Mouse (Mus musculus): Measurements from ENCODE around the gene Vav1. TPM values are rescaled to one million over a fixed set of nuclear protein-coding genes. Genes with fewer than 3 reads are reported as not detected.

The Vav1 gene
- total RNA-seq, 2 experiments from 2014 or later: 22.9 to 38.8 TPM

DNA sequence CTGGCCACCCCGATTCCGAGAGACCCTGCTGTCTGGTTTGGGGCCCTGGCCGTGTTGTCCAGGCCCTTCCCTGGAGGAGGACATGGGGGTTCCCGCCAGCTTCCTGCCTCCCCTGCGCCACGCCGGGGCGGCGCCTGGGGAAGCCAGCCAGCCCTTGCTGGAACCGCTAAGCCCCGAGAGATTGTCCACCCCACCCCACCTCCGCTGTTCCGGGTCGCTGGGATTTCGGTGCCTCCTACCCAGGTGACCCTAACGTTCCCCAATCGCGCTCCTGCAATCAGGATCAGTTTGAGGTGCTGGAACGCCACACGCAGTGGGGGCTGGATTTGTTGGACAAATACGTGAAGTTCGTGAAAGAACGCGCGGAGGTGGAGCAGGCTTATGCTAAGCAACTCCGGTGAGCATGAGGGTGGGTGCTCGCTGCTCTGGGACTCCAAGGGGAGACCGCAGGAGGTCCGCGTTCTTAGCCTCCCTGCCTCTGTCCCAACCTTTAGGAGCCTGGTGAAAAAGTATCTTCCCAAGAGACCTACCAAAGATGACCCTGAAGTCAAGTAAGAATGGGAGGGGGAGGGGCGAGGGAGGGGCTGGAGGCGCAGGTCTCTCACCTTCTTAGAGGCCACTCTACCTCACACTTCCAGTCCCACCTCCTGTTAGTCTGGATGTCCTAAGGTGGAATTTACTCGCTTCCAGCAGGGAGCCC is 28.3 kb upstream of the Vav1 start:
- ATAC-seq (replicated peaks; ENCODE audit: low FRiP score, poor library complexity, severe bottlenecking): no peak

DNA sequence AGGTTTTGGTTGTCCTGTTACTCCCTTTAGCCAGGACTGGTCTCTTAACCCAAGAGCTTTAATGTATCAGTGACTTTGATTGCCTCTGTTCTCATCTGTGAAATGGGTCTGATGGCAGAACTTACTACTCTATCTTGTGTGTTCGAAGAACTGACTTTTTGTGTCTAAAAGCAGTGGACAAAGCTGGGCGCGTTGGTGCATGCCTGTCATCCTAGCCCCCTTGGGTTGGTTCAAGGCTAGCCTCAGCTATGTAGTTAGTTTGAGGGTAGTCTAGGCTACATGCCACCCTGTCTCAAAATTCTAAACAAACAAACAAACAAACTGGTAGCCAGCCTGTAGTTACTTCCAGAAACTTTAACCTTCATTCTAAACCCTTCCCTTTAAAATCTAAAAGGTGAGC is 27.5 kb upstream of the Vav1 start:
- no peak for ATAC-seq (replicated peaks; ENCODE audit: low FRiP score, poor library complexity, severe bottlenecking)

DNA sequence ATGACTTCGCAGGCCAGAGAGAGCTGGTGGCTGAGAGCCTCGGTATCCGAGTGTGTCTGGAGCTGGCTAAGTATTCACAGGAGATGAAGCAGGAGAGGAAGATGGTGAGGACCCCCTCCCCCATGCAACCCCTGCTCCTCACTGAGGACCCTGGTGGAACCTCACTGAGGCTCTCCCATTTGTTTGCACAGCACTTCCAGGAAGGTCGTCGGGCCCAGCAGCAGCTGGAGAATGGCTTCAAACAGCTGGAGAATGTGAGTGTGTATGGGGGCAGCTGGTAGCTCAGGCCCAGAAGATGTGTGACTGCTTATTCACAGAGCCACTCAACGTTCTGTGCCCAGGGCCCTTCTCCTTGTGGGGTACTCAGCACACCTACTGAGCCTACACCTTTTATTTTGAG is 25.6 kb upstream of the Vav1 start:
- ATAC-seq (replicated peaks; ENCODE audit: low FRiP score, poor library complexity, severe bottlenecking): no peak

DNA sequence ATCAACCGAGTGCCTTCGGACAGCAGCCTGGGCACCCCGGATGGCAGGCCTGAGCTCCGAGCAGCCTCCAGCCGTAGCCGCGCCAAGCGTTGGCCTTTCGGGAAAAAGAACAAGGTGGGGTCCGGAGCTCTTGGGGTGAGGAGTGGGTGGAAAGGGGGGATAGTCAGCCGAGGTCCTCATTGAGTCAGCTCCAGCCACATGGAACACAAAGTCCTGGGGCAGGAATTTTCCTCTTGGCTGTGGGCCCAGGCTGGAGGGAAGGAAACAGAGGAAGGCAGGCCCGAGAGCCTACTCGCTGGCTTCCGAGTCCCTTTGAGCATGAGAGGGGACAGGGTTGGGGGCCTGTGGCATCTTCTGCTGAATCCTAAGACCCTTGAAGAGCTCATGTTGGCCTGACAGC is 23.5 kb upstream of the Vav1 start:
- no peak for ATAC-seq (replicated peaks; ENCODE audit: low FRiP score, poor library complexity, severe bottlenecking)

DNA sequence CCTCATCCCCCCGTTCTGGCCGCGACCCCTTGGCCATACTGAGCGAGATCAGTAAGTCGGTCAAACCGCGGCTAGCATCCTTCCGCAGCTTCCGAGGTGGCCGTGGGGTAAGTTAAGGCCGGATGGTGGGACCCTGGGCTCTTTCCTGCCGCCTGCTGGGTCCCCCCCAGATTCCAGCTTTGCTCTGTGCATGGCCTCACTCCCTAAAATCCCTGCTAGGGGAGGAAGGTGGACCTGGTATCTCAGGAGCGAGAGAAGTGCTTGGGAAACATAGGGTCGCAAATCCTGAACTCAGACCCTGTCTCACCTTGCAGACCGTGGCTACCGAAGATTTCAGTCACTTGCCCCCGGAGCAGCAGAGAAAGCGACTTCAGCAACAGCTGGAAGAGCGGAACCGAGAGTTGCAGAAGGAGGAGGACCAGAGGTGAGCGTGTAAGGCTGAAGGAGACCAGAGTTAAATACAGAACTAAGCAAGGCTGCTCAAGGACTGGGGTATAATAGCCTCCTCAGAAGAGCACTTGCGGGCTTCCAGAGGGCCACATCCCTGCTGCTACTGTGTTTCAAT is 21.9 kb upstream of the Vav1 start:
- ATAC-seq (replicated peaks; ENCODE audit: low FRiP score, poor library complexity, severe bottlenecking): no peak

DNA sequence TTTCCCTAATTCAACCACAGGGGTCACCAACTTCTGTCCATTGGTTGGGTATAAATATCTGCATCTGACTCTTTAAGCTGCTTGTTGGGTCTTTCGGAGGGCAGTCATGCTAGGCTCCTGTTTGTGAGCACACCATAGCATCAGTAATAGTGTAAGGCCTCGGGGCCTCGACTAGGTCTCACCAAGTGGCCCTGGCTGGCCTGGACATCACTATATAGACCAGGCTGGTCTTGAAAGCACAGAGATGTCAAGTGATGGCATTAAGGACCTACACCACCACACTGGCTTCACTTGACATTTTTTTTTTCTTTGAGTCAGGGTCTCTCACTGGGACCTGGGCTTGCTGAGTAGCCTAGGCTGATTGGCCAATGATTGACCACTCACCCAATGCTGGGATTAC is 20.7 kb upstream of the Vav1 start:
- ATAC-seq (replicated peaks; ENCODE audit: low FRiP score, poor library complexity, severe bottlenecking): no peak

DNA sequence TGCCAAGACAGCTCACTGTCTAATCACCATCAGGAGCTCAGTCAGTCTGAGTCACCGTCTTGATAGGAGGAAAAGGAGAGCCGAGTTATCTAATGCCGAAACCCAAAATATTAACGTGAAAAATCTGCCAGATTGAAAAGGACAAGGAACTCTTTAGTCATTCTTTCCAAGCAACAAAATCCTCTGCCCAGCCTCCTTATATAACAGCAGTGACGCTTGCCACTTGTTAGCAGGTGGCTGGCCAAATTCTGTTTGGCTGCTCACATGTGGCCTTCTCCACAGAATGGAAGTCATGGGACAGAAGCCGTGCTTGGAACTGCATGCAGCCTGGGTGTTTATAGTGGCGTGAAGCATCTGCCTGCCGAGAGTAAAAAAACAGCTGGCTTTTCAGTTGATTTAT is 19.2 kb upstream of the Vav1 start:
- ATAC-seq (replicated peaks; ENCODE audit: low FRiP score, poor library complexity, severe bottlenecking): no peak

DNA sequence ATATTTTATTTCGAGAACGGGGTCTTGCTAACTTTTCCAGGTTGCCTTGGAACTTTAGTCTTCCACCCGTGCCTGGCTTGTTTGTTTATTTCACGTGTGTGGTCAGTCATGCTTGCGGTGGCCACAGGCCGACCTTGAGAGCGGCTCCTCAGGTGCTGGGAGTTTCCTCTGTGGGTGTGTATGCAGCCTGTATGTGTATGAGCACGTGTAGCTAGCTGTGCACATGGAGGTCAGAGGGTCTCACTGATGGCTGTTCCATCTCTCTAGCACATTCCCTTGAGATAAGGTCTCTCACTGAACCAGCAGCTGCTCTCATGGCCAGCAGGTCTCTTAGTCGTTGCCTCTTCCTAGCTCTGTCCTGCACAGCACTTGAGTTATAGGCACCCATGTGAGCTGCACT is 18.5 kb upstream of the Vav1 start:
- no peak for ATAC-seq (replicated peaks; ENCODE audit: low FRiP score, poor library complexity, severe bottlenecking)

DNA sequence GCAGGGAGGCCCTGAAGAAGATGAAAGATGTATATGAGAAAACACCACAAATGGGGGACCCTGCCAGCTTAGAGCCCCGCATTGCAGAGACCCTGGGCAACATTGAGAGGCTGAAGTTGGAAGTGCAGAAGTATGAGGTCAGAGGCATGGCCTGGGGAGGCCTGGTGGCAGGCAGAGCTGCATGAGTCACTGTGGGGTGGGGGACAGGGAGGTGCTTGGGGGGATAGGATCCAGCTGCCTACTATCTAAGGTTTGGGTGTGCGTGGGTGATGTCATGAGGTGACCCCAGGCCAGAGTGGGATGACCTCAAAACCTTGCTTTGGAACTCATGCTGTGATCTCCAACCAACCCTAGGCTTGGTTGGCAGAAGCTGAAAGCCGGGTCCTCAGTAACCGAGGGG is 17.6 kb upstream of the Vav1 start:
- ATAC-seq (replicated peaks; ENCODE audit: low FRiP score, poor library complexity, severe bottlenecking): no peak

DNA sequence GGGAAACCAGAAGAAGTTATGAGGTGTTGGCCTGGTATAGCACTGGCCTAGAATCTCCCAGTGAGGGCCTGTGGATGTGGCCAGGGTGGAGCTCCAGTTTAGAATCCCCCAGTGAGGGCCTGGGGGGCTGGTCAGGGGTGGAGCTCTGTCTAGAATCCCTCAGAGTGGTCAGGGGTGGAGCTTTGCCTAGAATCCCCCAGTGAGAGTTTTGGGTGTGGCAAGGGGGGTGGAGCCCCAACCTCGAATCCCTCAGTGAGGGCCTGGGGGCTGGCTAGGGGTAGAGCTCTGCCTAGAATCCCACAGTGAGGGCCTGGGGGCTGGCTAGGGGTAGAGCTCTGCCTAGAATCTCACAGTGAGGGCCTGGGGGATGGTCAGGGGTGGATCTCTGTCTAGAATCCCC is 17.1 kb upstream of the Vav1 start:
- ATAC-seq (replicated peaks; ENCODE audit: low FRiP score, poor library complexity, severe bottlenecking): no peak

DNA sequence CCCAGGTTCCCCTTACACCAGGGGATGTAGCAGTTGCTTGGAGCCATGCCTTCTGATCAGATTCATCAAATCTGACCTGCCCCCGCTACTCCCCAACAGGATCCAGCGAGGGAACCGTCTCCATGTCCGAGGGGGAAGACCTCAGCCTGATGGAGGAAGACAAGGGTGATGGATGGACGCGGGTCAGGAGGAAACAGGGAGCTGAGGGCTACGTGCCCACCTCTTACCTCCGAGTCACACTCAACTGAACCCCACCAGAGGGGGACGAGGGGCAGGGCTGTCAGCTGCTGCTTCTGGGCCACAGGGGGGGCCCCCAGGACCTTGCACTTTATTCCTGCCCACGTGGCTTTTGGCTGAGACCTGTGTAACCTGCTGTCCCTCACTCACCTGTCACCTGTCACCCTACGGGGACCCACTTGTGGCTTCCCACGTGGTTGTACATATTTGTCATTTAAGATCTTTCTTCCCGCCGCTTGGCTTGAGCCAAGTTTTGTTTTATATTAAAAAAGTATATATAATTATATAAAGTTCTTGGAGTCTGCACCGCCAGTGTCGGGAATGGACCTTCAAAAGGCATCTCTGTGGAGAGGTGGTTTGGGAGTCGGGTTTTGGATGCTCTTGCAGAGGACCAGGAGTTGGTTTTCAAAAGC is 15.9 kb upstream of the Vav1 start:
- no peak for ATAC-seq (replicated peaks; ENCODE audit: low FRiP score, poor library complexity, severe bottlenecking)

DNA sequence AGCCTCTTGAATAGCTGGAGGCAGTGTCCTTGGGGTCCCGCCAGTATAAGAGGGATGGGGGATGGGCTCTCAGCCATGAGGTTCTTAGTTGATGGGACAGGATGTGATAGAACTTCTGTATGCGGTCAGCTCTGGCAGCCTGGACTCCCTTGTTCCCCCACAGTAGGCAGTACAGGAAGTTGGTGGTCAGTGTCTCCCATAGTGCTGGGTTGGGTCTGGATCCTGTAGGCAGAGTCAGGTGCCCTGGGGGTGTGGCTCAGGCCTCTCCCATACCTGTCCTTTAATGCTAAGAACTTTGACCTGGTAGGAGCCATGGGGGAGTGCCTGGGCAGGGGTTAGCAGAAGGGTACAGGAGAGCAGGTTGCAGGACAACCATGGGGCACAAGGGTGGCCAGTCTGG is 14.7 kb upstream of the Vav1 start:
- ATAC-seq (replicated peaks; ENCODE audit: low FRiP score, poor library complexity, severe bottlenecking): no peak

DNA sequence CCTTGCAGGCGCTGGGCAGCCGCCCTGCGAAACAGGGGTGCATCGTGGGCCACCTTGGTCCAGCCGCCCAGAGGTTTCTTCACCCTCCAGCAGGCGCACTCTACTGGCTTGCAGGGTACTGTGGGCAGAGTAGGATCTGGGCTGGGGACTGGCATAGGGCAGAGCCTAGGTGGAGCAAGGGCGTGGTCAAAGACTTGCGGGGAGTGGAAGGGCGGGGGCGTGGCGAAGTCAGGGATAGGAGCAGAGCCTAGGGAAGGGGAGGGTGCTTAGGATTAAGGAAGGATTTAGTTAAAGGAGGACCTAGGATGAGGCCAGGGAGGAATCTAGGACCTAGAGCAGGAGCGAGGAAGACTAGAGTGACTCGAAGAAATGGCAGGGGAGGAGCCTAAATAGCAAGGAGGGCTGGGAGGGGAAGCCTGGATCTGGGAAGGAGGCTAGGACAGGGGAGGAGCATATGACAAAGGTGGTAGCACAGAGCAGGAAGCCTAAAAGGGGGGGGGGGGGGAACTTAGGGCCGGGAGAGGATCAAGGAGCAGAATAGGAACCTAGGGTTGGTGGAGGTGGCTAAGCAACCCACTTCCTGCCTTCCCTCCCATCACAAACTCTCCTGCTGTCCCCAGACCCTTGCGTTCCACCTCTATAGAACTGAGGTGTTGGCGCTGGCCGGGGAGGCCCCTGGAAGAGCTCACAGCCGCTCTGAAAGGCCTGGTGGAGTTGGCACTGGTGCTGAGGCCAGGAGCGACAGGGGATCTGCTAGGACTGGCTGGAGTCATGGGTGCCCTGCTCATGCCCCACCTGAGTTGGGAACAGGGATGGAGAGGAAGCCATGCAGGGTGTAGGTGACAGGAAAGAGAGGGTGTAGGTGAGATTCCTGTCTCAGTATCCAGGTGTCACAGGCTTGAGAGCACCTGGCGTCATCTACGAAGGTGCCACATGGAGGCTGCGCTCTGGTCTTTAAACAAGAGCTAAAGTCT is 13.6 kb upstream of the Vav1 start:
- peak; percentile 71 for ATAC-seq (replicated peaks; ENCODE audit: low FRiP score, poor library complexity, severe bottlenecking)

DNA sequence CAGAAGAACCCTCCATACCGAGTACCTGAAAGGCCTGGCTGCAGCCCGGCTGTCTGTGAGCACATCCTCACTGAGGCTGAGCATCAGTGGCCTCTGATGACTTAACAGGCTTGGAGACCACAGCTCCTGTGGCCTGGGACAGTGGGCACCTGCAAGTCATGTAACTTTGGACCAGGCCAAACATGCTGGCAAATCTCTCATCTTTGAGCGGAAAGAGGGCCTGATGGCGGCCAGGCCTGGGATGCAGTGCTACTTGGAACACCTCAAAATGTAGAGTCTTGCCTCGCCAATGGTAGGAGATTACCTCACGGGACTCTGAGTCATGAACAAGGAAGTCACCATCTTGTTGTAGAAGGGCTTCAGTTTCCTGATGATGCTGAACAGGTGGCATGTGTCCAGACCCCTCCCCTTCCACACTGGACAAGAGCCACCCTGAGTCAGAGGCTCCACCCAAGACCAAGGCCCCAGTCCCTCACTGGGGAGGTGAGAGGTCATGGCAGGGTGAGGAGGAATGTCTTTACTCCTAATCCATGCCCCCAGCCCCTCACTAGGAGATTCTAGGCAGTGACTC is 11.3 kb upstream of the Vav1 start:
- no peak for ATAC-seq (replicated peaks; ENCODE audit: low FRiP score, poor library complexity, severe bottlenecking)

DNA sequence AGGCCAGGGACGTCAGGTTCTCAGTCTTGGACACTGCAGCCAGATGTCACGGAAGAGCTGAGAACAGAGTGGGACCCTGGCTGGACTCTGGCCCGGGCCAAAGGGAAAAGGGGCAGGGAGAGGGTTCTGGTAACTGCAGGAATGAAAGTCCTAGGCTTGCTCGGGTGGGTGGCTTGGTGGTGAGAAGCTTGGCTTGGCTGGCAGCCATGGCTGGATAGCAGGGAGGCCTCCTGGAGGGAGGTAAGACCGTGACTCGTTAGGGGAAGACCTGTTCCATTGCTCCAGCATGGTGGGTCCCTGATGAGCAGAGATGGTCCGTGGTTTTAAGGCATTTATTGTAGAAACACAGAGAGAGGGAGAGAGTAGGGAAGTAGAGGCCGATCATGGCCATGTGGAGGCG is 7.6 kb upstream of the Vav1 start:
- no peak for ATAC-seq (replicated peaks; ENCODE audit: low FRiP score, poor library complexity, severe bottlenecking)

DNA sequence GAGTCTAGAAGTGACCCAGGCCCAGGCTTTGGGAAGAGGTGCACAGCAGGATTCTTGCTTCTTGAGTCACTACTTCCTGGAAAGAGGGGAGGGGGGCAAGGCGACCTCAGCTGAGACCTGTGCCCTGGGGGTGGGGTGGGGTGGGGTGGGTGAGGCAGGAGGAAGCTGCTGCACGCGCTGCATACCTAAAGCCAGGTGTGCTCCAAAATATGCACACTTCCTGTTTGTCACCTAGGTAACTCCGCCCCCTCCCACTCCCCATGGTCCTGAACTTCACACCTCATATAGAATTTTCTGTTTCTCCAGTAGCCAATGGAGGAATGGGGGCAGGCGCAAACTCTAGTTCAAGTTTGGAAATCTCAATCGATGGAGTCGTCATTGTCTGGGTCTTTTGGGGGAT is 5.1 kb upstream of the Vav1 start:
- ATAC-seq (replicated peaks; ENCODE audit: low FRiP score, poor library complexity, severe bottlenecking): no peak

DNA sequence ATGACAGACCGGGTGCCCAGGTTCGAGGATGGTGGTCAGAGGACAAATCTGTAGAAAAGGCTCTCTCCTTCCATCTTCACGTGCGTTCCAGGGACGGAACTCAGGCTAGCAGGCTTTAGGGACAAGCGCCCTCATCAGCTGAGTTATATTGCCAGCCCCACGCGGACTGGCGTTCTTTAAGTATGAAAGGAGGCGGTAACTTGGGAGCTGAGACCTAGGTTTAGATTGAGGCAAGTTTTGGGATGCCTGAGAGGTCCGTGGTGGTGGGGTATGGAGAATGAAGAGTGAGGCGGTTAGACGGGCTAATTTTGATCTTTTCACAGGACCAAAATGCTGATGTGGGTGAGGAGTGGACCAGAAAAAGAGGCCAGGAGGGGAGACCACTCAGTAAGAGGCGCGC is 4.2 kb upstream of the Vav1 start:
- no peak for ATAC-seq (replicated peaks; ENCODE audit: low FRiP score, poor library complexity, severe bottlenecking)

DNA sequence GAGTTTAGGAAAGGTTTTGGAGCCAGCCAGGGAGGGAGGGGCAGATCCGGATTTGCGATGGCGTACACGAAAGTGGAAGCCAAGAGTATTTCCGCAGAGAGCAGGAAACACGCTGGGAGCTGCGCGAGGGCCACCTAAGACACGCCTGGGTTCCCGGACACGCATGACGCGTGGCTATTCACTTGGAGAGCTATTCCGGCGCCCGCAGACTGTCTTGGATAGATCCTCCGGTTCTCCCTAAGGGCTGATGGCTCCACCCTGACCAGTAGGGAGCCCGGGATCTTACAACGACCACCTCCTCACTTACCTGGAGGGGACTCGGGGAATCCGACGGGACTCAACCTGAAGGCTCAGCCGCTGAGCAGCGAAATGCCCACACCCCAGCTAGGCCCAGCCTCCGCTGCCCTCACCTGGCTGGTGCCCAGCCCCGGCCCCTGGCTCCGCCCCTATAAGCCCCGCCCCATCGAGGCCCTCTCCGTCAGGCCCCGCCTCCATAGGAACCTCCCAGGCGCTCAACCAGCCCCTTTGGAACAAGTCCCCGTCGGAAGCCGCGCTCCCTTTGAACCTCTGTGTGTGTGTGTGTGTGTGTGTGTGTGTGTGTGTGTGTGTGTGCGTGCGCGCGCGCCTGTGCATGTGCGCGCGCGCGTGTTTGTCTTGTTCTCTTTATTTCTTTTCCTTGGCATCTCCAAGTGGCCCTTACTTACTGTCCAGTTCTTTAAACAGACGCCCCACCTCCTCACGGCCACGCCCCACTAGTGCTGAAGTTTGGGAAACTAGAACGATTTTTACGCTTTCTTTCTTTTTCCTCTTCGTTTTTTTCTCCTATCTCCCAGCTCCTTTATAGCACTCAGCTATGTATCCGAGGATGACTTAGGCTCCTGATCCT is 3.5 kb upstream of the Vav1 start:
- ATAC-seq (replicated peaks; ENCODE audit: low FRiP score, poor library complexity, severe bottlenecking): peak; percentile 70

DNA sequence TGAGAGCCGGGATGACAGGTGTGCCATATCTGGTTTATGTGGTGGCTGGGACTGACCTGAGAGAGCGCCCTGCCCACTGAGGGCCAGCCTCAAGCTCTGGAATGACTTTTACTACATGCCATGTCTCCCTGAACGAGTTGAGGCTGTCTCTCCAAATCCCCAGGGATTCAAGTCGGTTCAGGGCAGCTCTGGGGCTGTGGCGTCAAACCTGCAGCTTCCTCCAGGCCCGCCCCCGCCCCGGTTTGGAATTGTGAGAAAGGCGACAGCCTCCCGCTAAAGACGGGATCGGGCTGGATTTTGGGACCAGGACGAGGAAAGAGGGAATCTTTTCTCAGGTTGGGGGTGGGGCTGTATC is 2.9 kb upstream of the Vav1 start:
- no peak for ATAC-seq (replicated peaks; ENCODE audit: low FRiP score, poor library complexity, severe bottlenecking)

Measured in erythroblast, adult 5-6 weeks (primary cell).